Mouse (Mus musculus) granulocyte monocyte progenitor cell, adult 5-6 weeks (primary cell): Measurements from ENCODE around the gene Insl3. TPM values are rescaled to one million over a fixed set of nuclear protein-coding genes. Genes with fewer than 3 reads are reported as not detected.

ENCODE experiments used
- total RNA-seq, 2 experiments: library from RNA; stranded (forward) in 1 of 2; stranded (reverse) in 1 of 2; fragments of 200-712, 200-1000 nt in 1 of 2; fragments of >200 nt in 1 of 2; fragmentation: Nextera tagmentation in 1 of 2; gene quantifications; 2 replicates each; pipeline ENCODE4 v1.2.3; 2014 to 2017

Insl3 gene
- total RNA-seq, 2 experiments from 2014 or later = 1.2 to 16.3 TPM

Other genes starting within 250 kb of the Insl3 start
- 1.6 and 7.4 TPM in 2 replicates for gene Abhd8, start 225.6 kb upstream of the Insl3 start, total RNA-seq (2014; fragmentation: Nextera tagmentation)
- 4.7 and 5.4 TPM in 2 replicates for gene Abhd8, start 225.6 kb upstream of the Insl3 start, total RNA-seq (2017)
- 56.5 and 77.6 TPM in 2 replicates for gene Mrpl34, start 224.3 kb upstream of the Insl3 start, total RNA-seq (2014; fragmentation: Nextera tagmentation)
- 62.2 and 79.8 TPM in 2 replicates for gene Mrpl34, start 224.3 kb upstream of the Insl3 start, total RNA-seq (2017)
- 24.0 and 34.2 TPM in 2 replicates for gene Dda1, start 220.0 kb upstream of the Insl3 start, total RNA-seq (2014; fragmentation: Nextera tagmentation)
- 16.9 and 20.3 TPM in 2 replicates for gene Dda1, start 220.0 kb upstream of the Insl3 start, total RNA-seq (2017)
- 0.43 and 2.5 TPM in 2 replicates for gene Ano8, start 203.3 kb upstream of the Insl3 start, total RNA-seq (2014; fragmentation: Nextera tagmentation)
- gene Ano8, start 203.3 kb upstream of the Insl3 start, total RNA-seq (2017) = 1.9 and 4.5 TPM in 2 replicates
- 3.5 and 12.4 TPM in 2 replicates for gene Gtpbp3, start 201.1 kb upstream of the Insl3 start, total RNA-seq (2014; fragmentation: Nextera tagmentation)
- 13.5 and 21.5 TPM in 2 replicates for gene Gtpbp3, start 201.1 kb upstream of the Insl3 start, total RNA-seq (2017)
- not detected in 2 replicates for gene Plvap, start 177.5 kb upstream of the Insl3 start, total RNA-seq (2014; fragmentation: Nextera tagmentation)
- 0.10 and 0.43 TPM in 2 replicates for gene Plvap, start 177.5 kb upstream of the Insl3 start, total RNA-seq (2017)
- not detected in 2 replicates for gene Ccdc194, start 163.5 kb upstream of the Insl3 start, total RNA-seq (2014; fragmentation: Nextera tagmentation)
- not detected in 2 replicates for gene Ccdc194, start 163.5 kb upstream of the Insl3 start, total RNA-seq (2017)
- gene Bst2, start 151.8 kb upstream of the Insl3 start, total RNA-seq (2014; fragmentation: Nextera tagmentation) = 47.0 and 55.7 TPM in 2 replicates
- gene Bst2, start 151.8 kb upstream of the Insl3 start, total RNA-seq (2017) = 49.1 and 58.3 TPM in 2 replicates
- gene Mvb12a, start 146.3 kb upstream of the Insl3 start, total RNA-seq (2014; fragmentation: Nextera tagmentation) = 50.2 and 64.1 TPM in 2 replicates
- gene Mvb12a, start 146.3 kb upstream of the Insl3 start, total RNA-seq (2017) = 55.0 and 56.6 TPM in 2 replicates
- gene Tmem221, start 130.3 kb upstream of the Insl3 start, total RNA-seq (2014; fragmentation: Nextera tagmentation) = not detected in 2 replicates
- gene Tmem221, start 130.3 kb upstream of the Insl3 start, total RNA-seq (2017) = not detected in 2 replicates
- not detected in 2 replicates for gene Nxnl1, start 122.6 kb upstream of the Insl3 start, total RNA-seq (2014; fragmentation: Nextera tagmentation)
- 0.36 TPM in 1 of 2 replicates, not detected in the other for gene Nxnl1, start 122.6 kb upstream of the Insl3 start, total RNA-seq (2017)
- 7.8 and 10.2 TPM in 2 replicates for gene Slc27a1, start 120.3 kb upstream of the Insl3 start, total RNA-seq (2014; fragmentation: Nextera tagmentation)
- 3.3 and 6.2 TPM in 2 replicates for gene Slc27a1, start 120.3 kb upstream of the Insl3 start, total RNA-seq (2017)
- 143 and 180 TPM in 2 replicates for gene Pgls, start 97.0 kb upstream of the Insl3 start, total RNA-seq (2014; fragmentation: Nextera tagmentation)
- 155 and 185 TPM in 2 replicates for gene Pgls, start 97.0 kb upstream of the Insl3 start, total RNA-seq (2017)
- gene Fam129c, start 91.6 kb upstream of the Insl3 start, total RNA-seq (2014; fragmentation: Nextera tagmentation) = 11.6 and 11.7 TPM in 2 replicates
- gene Fam129c, start 91.6 kb upstream of the Insl3 start, total RNA-seq (2017) = 0.69 and 6.1 TPM in 2 replicates
- gene Colgalt1, start 78.2 kb upstream of the Insl3 start, total RNA-seq (2014; fragmentation: Nextera tagmentation) = 93.8 and 107 TPM in 2 replicates
- 77.1 and 84.4 TPM in 2 replicates for gene Colgalt1, start 78.2 kb upstream of the Insl3 start, total RNA-seq (2017)
- gene Unc13a, start 17.5 kb upstream of the Insl3 start, total RNA-seq (2014; fragmentation: Nextera tagmentation) = 0.60 TPM in 1 of 2 replicates, not detected in the other
- gene Unc13a, start 17.5 kb upstream of the Insl3 start, total RNA-seq (2017) = 0.04 and 1.8 TPM in 2 replicates
- gene Jak3, start 12.9 kb upstream of the Insl3 start, total RNA-seq (2014; fragmentation: Nextera tagmentation) = 10.9 and 17.5 TPM in 2 replicates
- 7.2 and 8.1 TPM in 2 replicates for gene Jak3, start 12.9 kb upstream of the Insl3 start, total RNA-seq (2017)
- 1.4 TPM in 1 of 2 replicates, not detected in the other for gene B3gnt3, start 12.6 kb downstream of the Insl3 start, total RNA-seq (2014; fragmentation: Nextera tagmentation)
- 0.39 TPM in 1 of 2 replicates, not detected in the other for gene B3gnt3, start 12.6 kb downstream of the Insl3 start, total RNA-seq (2017)
- gene Fcho1, start 36.5 kb downstream of the Insl3 start, total RNA-seq (2014; fragmentation: Nextera tagmentation) = 62.4 and 98.0 TPM in 2 replicates
- 39.8 and 76.7 TPM in 2 replicates for gene Fcho1, start 36.5 kb downstream of the Insl3 start, total RNA-seq (2017)
- gene Zfp709, start 192.8 kb downstream of the Insl3 start, total RNA-seq (2014; fragmentation: Nextera tagmentation) = 6.2 and 11.9 TPM in 2 replicates
- gene Zfp709, start 192.8 kb downstream of the Insl3 start, total RNA-seq (2017) = 8.3 and 9.8 TPM in 2 replicates
- gene Zfp882, start 219.4 kb downstream of the Insl3 start, total RNA-seq (2014; fragmentation: Nextera tagmentation) = 2.5 and 4.3 TPM in 2 replicates
- gene Zfp882, start 219.4 kb downstream of the Insl3 start, total RNA-seq (2017) = 6.1 and 6.6 TPM in 2 replicates
- 10.4 and 15.0 TPM in 2 replicates for gene Zfp617, start 219.4 kb downstream of the Insl3 start, total RNA-seq (2014; fragmentation: Nextera tagmentation)
- gene Zfp617, start 219.4 kb downstream of the Insl3 start, total RNA-seq (2017) = 11.2 and 12.1 TPM in 2 replicates